8 mouse cellular contexts compared by ENCODE assay signal in the genomic region with DNA sequence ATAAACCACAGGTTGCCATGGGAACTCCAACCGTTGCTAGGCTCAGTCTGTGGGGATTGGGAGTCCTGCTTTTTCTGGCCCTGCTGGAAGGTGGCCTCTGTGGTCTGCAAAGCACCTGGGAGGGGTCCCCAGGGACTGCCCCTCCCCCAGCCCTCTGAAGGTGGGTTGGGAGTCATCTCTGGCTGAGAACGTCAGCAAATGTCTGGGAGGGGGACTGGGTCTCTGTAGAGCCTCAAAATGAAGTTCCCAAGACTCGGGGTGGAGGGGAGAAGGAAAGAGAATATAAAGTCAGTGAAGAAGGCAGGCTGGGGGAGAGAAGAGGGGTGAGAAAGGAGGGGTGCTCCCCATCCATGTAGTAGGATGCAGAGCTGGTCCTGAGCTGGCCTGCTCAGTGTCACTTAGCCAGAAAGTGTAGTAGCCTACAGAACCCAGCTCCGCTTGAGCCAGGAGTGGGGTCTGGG. TPM values are rescaled to one million over a fixed set of nuclear protein-coding genes. Genes with fewer than 3 reads are reported as not detected.
DNase-seq lines count a peak whose midpoint lies in the region; ATAC-seq lines count a peak whose summit lies in the region.

No protein-coding gene starts in this region.

- no peaks in the 10 kb centered on the region for H3K9me3 ChIP-seq in midbrain, embryonic 16.5 days (replicated peaks; ENCODE audit: control insufficient read depth, low read length, poor library complexity, severe bottlenecking)

- H3K27me3 ChIP-seq in midbrain, embryonic 16.5 days (ENCODE audit: control insufficient read depth, insufficient read depth, low read depth, low read length) = no peaks in the 10 kb centered on the region

- peak; percentile 27 for DNase-seq in thymus, postnatal 14 days
- DNase-seq in thymus, postnatal 0 days (ENCODE audit: low spot score) = no peak
- peak; percentile 47 for DNase-seq in forelimb bud, embryonic 11.5 days (ENCODE audit: low read depth, low spot score)
- DNase-seq in layer of hippocampus, adult 8-10 months (ENCODE audit: low spot score in 2 of 2) = peak; percentile 55 to 77
- no peak for DNase-seq in spleen, postnatal 10 days (ENCODE audit: low spot score in 2 of 2)
- no peak for DNase-seq in thymus, postnatal 10 days (ENCODE audit: low spot score in 2 of 2)

- H3K4me3 ChIP-seq in midbrain, embryonic 16.5 days (ENCODE audit: low read depth, low read length) = no peak overlapping the region

- H3K27ac ChIP-seq in midbrain, embryonic 16.5 days (ENCODE audit: low read length) = peak overlapping the region; percentile 93

- no peaks in the 10 kb centered on the region for H3K36me3 ChIP-seq in midbrain, embryonic 16.5 days (ENCODE audit: control insufficient read depth, insufficient read depth, low read length)

- peak overlapping the region; percentile 53 for H3K4me2 ChIP-seq in midbrain, embryonic 16.5 days (ENCODE audit: low read length)

- WGBS in midbrain, embryonic 16.5 days = 26% methylated on average over 4 of the region's 4 CpGs

- peaks cover 26% of the 10 kb centered on the region for H3K4me1 ChIP-seq in midbrain, embryonic 16.5 days (ENCODE audit: control insufficient read depth, insufficient read depth, low read length)

- peak; percentile 91 for ATAC-seq in midbrain, embryonic 16.5 days
- ATAC-seq in erythroblast, adult 5-6 weeks (replicated peaks; ENCODE audit: low FRiP score, poor library complexity, severe bottlenecking) = no peak

- H3K9ac ChIP-seq in midbrain, embryonic 16.5 days (ENCODE audit: low read depth, low read length) = no peak overlapping the region

RNA-seq across cellular contexts. Expression of a gene that starts 33.6 kb away (rescaled TPM):
- 0.39 and 1.3 TPM in 2 replicates for polyA plus RNA-seq in thymus, postnatal 0 days (2015; fragmentation: Nextera tagmentation; extraction: Ambion mirVana)
- total RNA-seq in layer of hippocampus, adult 8-10 months (2022) = 10 to 100 TPM; 61.3 to 87.0 (median 69.3) TPM
- polyA plus RNA-seq in midbrain, embryonic 16.5 days (2015; fragmentation: Nextera tagmentation; extraction: Ambion mirVana) = 2.0 and 2.3 TPM in 2 replicates
- 0.42 and 1.7 TPM in 2 replicates for total RNA-seq in erythroblast, adult 5-6 weeks (2015; ENCODE audit: low replicate concordance)
- total RNA-seq in erythroblast, adult 5-6 weeks (2017; ENCODE audit: low replicate concordance) = 0.14 and 0.77 TPM in 2 replicates

Comparison
In these comparisons a context has a peak if more than half of its experiments do, and no peak if none do; other contexts are left out.
1. DNase-seq: peak in thymus, postnatal 14 days (single experiment), forelimb bud, embryonic 11.5 days (single experiment) and layer of hippocampus, adult 8-10 months (2 of 2); none in thymus, postnatal 0 days (single experiment), spleen, postnatal 10 days (0 of 2) and thymus, postnatal 10 days (0 of 2).
2. RNA of a gene that starts 33.6 kb away (total RNA-seq): 61.3 to 87.0 TPM in layer of hippocampus, adult 8-10 months; 0.14 to 1.7 TPM in erythroblast, adult 5-6 weeks; every median in the first group is over 10 times any median in the second.